Mouse (Mus musculus) cerebellum, adult 2 months (tissue): Measurements from ENCODE around the gene Dscam.

Source experiments
- CTCF ChIP-seq: fragments of 200-500 bp; IDR thresholded peaks from 2 replicates; pipeline ENCODE4 v1.5.1; 2011; ENCODE audit warnings: low read depth, mild to moderate bottlenecking, control low read depth, low read length, moderate library complexity, borderline replicate concordance; ENCODE audit not compliant: insufficient read depth
- POLR2A ChIP-seq: fragments of 200-500 bp; IDR thresholded peaks from 2 replicates; pipeline ENCODE4 v1.6.1; 2011; ENCODE audit warnings: low read length, control low read depth, borderline replicate concordance; ENCODE audit not compliant: insufficient read depth

DNA sequence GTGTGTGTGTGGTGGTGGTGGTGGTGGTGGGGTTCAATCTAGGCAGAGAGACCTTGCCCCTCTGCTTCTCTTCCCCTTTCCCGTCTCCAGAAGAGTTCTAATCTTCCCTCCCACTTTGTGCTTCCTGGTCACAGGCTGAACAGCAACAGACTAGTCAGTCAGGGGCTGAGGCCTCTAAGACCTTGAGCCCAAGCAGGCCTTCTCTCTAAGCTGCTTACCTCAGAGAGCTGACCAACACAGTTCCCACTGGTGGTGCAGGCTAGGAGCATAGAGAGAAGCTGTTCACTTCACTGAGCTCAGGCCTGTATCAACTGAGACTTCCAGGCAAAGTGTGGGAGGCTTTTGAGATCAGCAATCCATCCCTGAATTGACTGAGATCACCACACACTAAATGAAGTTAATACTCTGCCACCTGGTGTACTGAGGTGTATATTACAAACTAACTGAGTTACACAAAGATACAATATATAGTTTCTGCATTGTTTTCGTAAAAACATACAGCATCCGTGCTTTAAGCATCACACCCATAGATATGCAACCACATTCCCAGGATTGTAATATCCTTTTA, 153.3 kb downstream of the Dscam start:
- TF ChIP-seq POLR2A = no peak
- no peak for TF ChIP-seq CTCF
